Mouse (Mus musculus): ENCODE data around the gene Csrnp3. TPM values are rescaled to one million over a fixed set of nuclear protein-coding genes. Genes with fewer than 3 reads are reported as not detected.
A peak's percentile ranks its signal among the peaks of the same experiment; 100 is the strongest.
"Not testable (repeated sequence)": the region's sequence is repeated elsewhere in the genome, so short reads cannot be mapped to it uniquely, and the experiment has no call there.

Gene Csrnp3
- 15.0 and 19.3 TPM in 2 replicates for polyA plus RNA-seq (2014; fragmentation: Nextera tagmentation; extraction: Ambion mirVana)

DNA sequence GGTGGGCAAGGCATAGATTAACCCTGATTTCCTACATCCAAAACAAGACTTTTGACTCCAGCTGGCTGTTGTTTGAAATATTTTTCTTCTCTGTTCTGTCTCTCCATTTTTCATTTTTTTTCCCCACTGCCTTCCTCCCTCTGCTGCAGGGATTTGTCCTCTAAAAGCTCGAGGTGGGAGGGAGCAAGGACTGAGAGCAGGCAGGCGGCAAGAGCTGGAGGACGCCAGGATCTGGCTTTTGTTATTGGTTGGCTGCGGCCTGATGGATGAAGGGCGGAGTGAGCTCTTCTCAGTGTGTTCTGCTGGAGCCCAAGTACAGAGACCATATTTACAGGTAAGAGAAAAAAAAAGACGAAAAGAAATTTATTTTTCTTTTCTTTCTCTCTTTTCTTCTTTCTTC, at the start of gene Csrnp3:
Gene Csrnp3, plus strand, starts transcription at position 217 of the 400 bp plus-strand sequence.
- 0% methylated on average over 6 of the region's 6 CpGs for WGBS
- H3K27ac ChIP-seq (ENCODE audit: low read depth, low read length), result no peak within 1 kb of the TSS; the same call in 1 of the 2 replicates

DNA sequence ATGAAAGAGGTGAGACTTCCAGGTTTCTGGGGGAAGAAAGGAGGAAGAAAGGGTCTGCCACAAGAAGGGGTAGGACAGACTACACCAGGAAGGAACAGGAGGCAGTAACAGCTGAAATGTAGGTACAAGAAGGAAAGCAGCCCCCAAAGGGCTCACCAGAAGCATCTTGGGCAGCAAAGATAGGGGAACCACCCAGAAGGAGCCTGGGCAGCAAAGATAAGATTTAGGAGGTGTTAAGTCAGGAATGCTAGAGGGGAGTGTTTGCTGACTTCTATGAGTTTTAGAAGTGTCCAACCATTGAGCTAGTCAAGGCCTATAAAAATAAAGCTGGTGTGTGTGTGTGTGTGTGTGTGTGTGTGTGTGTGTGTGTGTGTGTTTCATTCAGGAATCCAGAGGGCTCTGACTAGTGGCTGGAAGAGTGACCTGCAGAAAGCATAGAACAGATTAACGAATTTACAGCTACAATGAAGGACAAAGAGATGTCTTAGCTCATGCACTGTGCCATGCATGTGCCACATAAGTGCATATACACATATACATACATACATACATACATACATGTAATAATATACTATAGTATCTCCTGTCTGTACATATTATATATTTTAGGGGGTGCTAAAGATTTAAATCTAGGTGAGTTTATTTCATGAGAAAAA, 44.4 kb upstream of the Csrnp3 start:
- no peak overlapping the region for H3K9ac ChIP-seq (ENCODE audit: low read length)
- no peaks in the 10 kb centered on the region for H3K9me3 ChIP-seq (ENCODE audit: control insufficient read depth, low read length)
- WGBS, result 57% methylated on average over 1 of the region's 1 CpGs
- H3K4me1 ChIP-seq (ENCODE audit: control insufficient read depth, insufficient read depth, low read length), result no peaks in the 10 kb centered on the region
- H3K4me3 ChIP-seq (ENCODE audit: low read depth, low read length), result no peak overlapping the region
- no peak overlapping the region for H3K4me2 ChIP-seq
- no peaks in the 10 kb centered on the region for H3K36me3 ChIP-seq (ENCODE audit: control insufficient read depth, insufficient read depth, low read length)
- H3K27me3 ChIP-seq (ENCODE audit: control insufficient read depth, insufficient read depth, low read length), result no peaks in the 10 kb centered on the region
- H3K27ac ChIP-seq (ENCODE audit: low read depth, low read length), result no peak overlapping the region
- DNase-seq (ENCODE audit: low spot score, missing footprints), result no peak
- ATAC-seq (ENCODE audit: low FRiP score), result no peak

More for the DNA sequence above, at the start of gene Csrnp3:
- Histone ChIP-seq H3K4me1 (ENCODE audit: control insufficient read depth, insufficient read depth, low read length) (peaks cover 17% of the 10 kb centered on the region), H3K4me3 (ENCODE audit: low read depth, low read length) (peak within 1 kb of the TSS; percentile 34), H3K27me3 (ENCODE audit: control insufficient read depth, insufficient read depth, low read length) (no peaks in the 10 kb centered on the region), H3K9me3 (ENCODE audit: control insufficient read depth, low read length) (no peaks in the 10 kb centered on the region), H3K9ac (ENCODE audit: low read length) (peak within 1 kb of the TSS; percentile 63), H3K4me2 (peak within 1 kb of the TSS; percentile 66), H3K36me3 (ENCODE audit: control insufficient read depth, insufficient read depth, low read length) (no peaks in the 10 kb centered on the region)
- peak; percentile 92 for DNase-seq (ENCODE audit: low spot score, missing footprints)
- ATAC-seq (ENCODE audit: low FRiP score), result peak; percentile 85

DNA sequence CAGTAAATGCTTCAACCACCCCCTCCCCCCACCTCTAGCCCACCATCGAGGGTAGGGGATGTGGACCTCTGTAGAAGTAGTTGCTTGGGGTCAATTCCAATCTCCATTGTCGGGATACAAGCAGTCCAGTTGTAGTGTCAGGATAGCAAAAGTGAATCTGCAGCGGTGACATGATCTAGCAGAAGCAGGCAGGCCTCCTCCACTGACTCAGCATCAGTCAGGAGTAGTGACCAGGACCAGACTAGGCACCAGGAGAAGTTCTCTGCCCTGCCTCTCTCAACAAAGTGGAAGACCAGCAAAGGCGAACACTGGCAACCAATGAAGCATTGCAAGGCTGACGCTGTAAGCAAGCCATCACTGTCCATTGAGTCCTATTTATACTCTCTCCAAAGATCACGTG, 39.0 kb upstream of the Csrnp3 start:
- 89% methylated on average over 6 of the region's 6 CpGs for WGBS
- ATAC-seq (ENCODE audit: low FRiP score) (no peak), DNase-seq (ENCODE audit: low spot score, missing footprints) (no peak)
- Histone ChIP-seq H3K4me1 (ENCODE audit: control insufficient read depth, insufficient read depth, low read length) (no peaks in the 10 kb centered on the region), H3K27me3 (ENCODE audit: control insufficient read depth, insufficient read depth, low read length) (no peaks in the 10 kb centered on the region), H3K9me3 (ENCODE audit: control insufficient read depth, low read length) (no peaks in the 10 kb centered on the region), H3K4me2 (no peak overlapping the region), H3K4me3 (ENCODE audit: low read depth, low read length) (no peak overlapping the region), H3K9ac (ENCODE audit: low read length) (no peak overlapping the region), H3K27ac (ENCODE audit: low read depth, low read length) (no peak overlapping the region), H3K36me3 (ENCODE audit: control insufficient read depth, insufficient read depth, low read length) (no peaks in the 10 kb centered on the region)

DNA sequence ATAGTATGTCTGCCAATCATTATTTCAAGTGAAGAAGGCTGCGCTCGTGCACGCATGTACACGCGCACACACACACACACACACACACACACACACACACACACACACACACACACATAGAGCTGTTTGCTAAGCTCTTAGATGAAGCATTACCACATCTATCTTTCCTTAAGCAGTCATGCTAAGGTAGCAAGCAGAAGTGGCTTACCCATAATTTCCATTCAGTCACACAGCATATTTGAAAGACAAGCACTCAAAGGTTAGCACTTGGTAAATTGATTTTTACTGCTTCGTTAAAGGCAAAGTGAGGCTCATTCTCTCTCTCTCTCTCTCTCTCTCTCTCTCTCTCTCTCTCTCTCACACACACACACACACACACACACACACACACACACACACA, 34.4 kb upstream of the Csrnp3 start:
- not testable (repeated sequence) for H3K4me1 ChIP-seq (ENCODE audit: control insufficient read depth, insufficient read depth, low read length); H3K4me2 ChIP-seq

DNA sequence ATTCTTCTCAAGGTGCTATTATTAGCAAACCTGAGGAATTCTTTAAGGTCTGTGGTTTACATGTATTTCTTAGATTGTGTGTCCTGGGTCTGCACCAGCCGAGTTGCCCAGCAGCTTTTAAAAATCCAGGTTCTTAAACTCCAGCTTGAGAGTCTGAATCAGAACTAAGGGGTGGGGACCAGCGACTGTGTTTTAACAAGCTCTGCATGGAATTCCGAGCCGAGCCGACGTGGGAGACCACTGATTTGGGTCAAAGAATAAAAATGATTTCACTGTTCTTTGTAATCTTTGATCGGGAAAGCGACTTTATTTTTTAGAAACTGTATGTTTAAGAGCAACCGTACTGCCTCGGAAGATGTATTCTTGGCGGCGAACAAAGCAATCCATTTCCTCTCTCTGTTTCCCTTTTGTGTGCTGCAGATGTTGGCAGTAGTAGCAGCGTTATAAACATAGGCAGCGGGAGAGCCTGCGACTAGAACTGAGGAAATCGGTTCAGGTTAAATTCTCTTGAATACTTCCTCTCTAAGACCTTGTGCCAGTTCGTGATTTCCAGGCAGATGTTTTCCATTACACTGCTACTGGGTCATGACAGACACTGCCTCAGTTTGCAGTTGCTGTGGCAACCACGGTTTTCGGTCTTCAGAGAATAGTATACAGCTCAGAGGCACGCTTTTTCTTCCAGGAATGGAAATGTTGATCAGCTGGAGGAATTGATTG, 27.3 kb upstream of the Csrnp3 start:
- DNase-seq (ENCODE audit: low spot score, missing footprints) (peak; percentile 87), ATAC-seq (ENCODE audit: low FRiP score) (peak; percentile 75; the same call in 1 of the 2 replicates)
- Histone ChIP-seq H3K4me2 (no peak overlapping the region; the same call in 1 of the 2 replicates), H3K27me3 (ENCODE audit: control insufficient read depth, insufficient read depth, low read length) (no peaks in the 10 kb centered on the region), H3K9me3 (ENCODE audit: control insufficient read depth, low read length) (no peaks in the 10 kb centered on the region), H3K36me3 (ENCODE audit: control insufficient read depth, insufficient read depth, low read length) (no peaks in the 10 kb centered on the region), H3K27ac (ENCODE audit: low read depth, low read length) (peak overlapping the region; percentile 20; the same call in 1 of the 2 replicates), H3K4me3 (ENCODE audit: low read depth, low read length) (no peak overlapping the region), H3K9ac (ENCODE audit: low read length) (no peak overlapping the region), H3K4me1 (ENCODE audit: control insufficient read depth, insufficient read depth, low read length) (peaks cover 2% of the 10 kb centered on the region; the same call in 1 of the 2 replicates)
- 62% methylated on average over 20 of the region's 20 CpGs for WGBS

More for the DNA sequence above, 34.4 kb upstream of the Csrnp3 start:
- H3K4me3 ChIP-seq (ENCODE audit: low read depth, low read length); H3K9ac ChIP-seq (ENCODE audit: low read length); H3K36me3 ChIP-seq (ENCODE audit: control insufficient read depth, insufficient read depth, low read length); DNase-seq (ENCODE audit: low spot score, missing footprints); H3K9me3 ChIP-seq (ENCODE audit: control insufficient read depth, low read length); H3K27me3 ChIP-seq (ENCODE audit: control insufficient read depth, insufficient read depth, low read length); ATAC-seq (ENCODE audit: low FRiP score); H3K27ac ChIP-seq (ENCODE audit: low read depth, low read length): not testable (repeated sequence)
- WGBS, result 96% methylated on average over 6 of the region's 6 CpGs

DNA sequence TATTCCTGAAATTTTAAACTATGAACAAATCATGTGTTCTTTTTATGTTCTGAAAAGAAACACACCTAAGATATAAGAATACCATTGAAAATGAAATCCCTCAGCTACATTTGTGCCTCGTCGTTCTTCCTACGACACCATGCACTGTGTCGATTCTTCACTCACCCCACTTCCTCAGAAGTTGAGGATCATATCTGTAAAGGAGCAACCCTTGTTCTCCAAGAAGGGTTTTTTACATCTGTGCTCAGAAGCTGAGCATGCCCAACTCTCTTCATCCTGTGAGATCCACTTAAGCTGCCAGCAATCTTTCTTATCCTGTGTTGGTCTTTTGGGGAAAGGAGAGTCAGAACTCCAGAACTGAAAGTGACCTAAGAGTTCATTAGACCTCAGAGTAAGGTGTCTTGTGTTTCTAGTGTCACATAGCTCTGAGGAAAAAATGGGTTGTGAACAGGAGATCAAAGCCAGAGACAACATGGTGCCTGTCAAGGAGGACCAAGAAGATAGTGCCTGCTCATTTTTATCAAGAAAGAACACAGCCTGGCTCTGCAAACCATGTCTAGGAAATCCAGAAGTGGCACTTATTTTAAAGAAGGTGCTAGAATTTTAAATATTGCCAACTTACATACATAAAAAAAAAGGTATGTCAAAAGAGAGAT, 25.3 kb upstream of the Csrnp3 start:
- Histone ChIP-seq H3K27ac (ENCODE audit: low read depth, low read length) (no peak overlapping the region), H3K4me3 (ENCODE audit: low read depth, low read length) (no peak overlapping the region), H3K9me3 (ENCODE audit: control insufficient read depth, low read length) (no peaks in the 10 kb centered on the region), H3K36me3 (ENCODE audit: control insufficient read depth, insufficient read depth, low read length) (no peaks in the 10 kb centered on the region), H3K4me2 (no peak overlapping the region), H3K27me3 (ENCODE audit: control insufficient read depth, insufficient read depth, low read length) (no peaks in the 10 kb centered on the region), H3K4me1 (ENCODE audit: control insufficient read depth, insufficient read depth, low read length) (peaks cover 2% of the 10 kb centered on the region; the same call in 1 of the 2 replicates), H3K9ac (ENCODE audit: low read length) (no peak overlapping the region)
- no peak for DNase-seq (ENCODE audit: low spot score, missing footprints)
- 88% methylated on average over 4 of the region's 4 CpGs for WGBS
- no peak for ATAC-seq (ENCODE audit: low FRiP score)

DNA sequence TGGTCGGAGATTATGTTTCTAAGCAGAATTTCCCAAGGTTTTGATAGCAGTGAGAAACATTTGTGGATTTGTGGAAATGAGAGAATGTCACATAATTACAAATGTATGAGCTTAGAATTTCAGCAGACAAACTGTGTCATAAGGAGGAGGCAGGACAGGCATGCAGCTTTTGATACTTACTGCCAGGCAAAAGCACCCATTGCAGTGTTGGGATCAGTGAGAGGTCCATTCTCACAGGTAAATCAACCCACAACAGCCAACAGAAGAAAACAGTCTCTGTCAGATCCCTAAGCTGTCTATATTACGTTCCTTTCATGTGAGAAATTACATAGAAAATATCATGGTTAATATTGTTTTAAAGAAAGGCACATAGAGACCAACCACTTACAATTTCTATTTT, 19.3 kb upstream of the Csrnp3 start:
- no peak overlapping the region for H3K9ac ChIP-seq (ENCODE audit: low read length)
- 91% methylated on average over 2 of the region's 2 CpGs for whole genome bisulfite sequencing
- H3K4me1 ChIP-seq (ENCODE audit: control insufficient read depth, insufficient read depth, low read length), result no peaks in the 10 kb centered on the region
- H3K27me3 ChIP-seq (ENCODE audit: control insufficient read depth, insufficient read depth, low read length), result no peaks in the 10 kb centered on the region
- ATAC-seq (ENCODE audit: low FRiP score) (no peak), DNase-seq (ENCODE audit: low spot score, missing footprints) (no peak)
- no peaks in the 10 kb centered on the region for H3K9me3 ChIP-seq (ENCODE audit: control insufficient read depth, low read length)
- no peaks in the 10 kb centered on the region for H3K36me3 ChIP-seq (ENCODE audit: control insufficient read depth, insufficient read depth, low read length)
- no peak overlapping the region for H3K4me3 ChIP-seq (ENCODE audit: low read depth, low read length)
- no peak overlapping the region for H3K27ac ChIP-seq (ENCODE audit: low read depth, low read length)
- no peak overlapping the region for H3K4me2 ChIP-seq

DNA sequence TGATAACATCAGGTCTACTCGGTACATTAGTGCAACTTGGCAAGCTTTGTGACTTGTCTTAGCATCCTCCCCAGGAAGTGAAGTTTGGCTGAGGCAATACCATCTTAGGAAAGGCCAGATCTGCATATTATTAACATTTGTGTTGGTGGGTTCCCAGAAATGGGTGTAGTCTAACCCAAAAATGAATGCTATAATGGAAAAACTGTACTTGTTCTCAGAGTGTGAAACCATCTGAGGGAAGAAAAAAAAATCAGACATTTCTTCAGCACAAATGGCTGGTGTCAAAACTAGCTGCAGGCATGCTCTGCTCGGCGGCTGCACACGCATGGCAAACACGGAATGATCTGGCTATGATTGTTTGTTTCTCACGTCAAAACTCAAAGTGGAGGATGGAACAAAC, 18.8 kb upstream of the Csrnp3 start:
- 89% methylated on average over 6 of the region's 6 CpGs for WGBS
- ATAC-seq (ENCODE audit: low FRiP score), result no peak
- no peak for DNase-seq (ENCODE audit: low spot score, missing footprints)

DNA sequence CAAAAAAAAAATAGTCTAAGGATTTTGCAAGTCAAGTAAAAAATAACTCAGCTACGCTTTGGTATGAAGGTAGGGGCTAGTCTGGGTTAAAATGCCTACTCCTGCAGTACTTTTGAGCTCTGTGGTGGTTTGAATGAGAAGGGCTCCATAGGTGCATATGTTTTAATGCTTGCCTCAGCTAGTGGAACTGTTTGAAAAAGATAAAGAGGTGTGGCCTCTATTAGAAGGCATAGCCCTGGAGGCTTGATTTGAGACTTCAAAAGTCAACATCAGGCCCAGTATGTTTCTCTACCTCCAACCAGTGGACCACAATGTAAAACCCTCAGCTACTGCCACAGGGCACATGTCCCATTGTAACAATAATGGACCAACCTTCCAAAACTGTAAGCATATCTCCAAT, 16.9 kb upstream of the Csrnp3 start:
- 95% methylated on average over 1 of the region's 1 CpGs for WGBS
- no peaks in the 10 kb centered on the region for H3K4me1 ChIP-seq (ENCODE audit: control insufficient read depth, insufficient read depth, low read length)
- no peaks in the 10 kb centered on the region for H3K27me3 ChIP-seq (ENCODE audit: control insufficient read depth, insufficient read depth, low read length)
- ATAC-seq (ENCODE audit: low FRiP score), result no peak
- H3K4me2 ChIP-seq, result no peak overlapping the region
- H3K9ac ChIP-seq (ENCODE audit: low read length), result no peak overlapping the region
- H3K9me3 ChIP-seq (ENCODE audit: control insufficient read depth, low read length), result no peaks in the 10 kb centered on the region
- no peaks in the 10 kb centered on the region for H3K36me3 ChIP-seq (ENCODE audit: control insufficient read depth, insufficient read depth, low read length)
- H3K4me3 ChIP-seq (ENCODE audit: low read depth, low read length), result no peak overlapping the region
- DNase-seq (ENCODE audit: low spot score, missing footprints), result no peak
- H3K27ac ChIP-seq (ENCODE audit: low read depth, low read length), result no peak overlapping the region

More for the DNA sequence above, 18.8 kb upstream of the Csrnp3 start:
- no peaks in the 10 kb centered on the region for H3K27me3 ChIP-seq (ENCODE audit: control insufficient read depth, insufficient read depth, low read length)
- H3K4me1 ChIP-seq (ENCODE audit: control insufficient read depth, insufficient read depth, low read length), result no peaks in the 10 kb centered on the region
- H3K36me3 ChIP-seq (ENCODE audit: control insufficient read depth, insufficient read depth, low read length), result no peaks in the 10 kb centered on the region
- H3K9me3 ChIP-seq (ENCODE audit: control insufficient read depth, low read length), result no peaks in the 10 kb centered on the region
- H3K4me2 ChIP-seq, result no peak overlapping the region
- H3K4me3 ChIP-seq (ENCODE audit: low read depth, low read length), result no peak overlapping the region
- no peak overlapping the region for H3K9ac ChIP-seq (ENCODE audit: low read length)
- no peak overlapping the region for H3K27ac ChIP-seq (ENCODE audit: low read depth, low read length)
